Comparison of ENCODE assay signal across 14 mouse cellular contexts in the genomic region with DNA sequence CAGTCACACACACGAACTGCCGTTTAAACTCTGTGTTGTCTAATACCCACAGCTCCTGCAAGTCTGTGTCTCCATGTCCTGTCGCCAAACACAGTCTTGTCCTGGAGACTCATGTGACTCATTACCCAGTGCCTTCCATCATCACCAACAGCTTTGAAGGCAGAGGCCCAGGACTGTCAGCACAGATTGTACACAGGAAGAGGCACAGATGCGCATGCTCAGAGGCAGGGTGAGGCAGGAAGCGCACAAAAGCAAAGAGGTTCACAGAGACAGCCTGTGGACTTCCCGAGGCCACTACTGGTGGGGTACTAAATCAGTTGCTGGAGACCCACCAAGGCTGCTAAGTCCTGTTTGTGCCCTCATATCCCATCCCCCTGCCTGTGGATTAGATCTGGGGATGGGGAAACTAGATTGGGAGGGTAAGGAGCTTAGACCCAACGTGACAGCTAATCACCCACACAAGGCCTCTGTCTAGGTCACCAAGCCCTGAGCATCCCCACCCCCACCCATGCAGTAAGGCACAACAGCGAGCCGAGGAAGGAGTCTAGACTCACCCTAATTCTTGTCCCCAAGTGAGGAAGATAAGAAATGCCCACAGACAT. TPM values are rescaled to one million over a fixed set of nuclear protein-coding genes. Genes with fewer than 3 reads are reported as not detected.
A peak's percentile ranks its signal among the peaks of the same experiment; 100 is the strongest.
DNase-seq lines count a peak whose midpoint lies in the region; ATAC-seq lines count a peak whose summit lies in the region.
"Had no signal": no experiment of that assay in that cellular context is flagged by ENCODE, and none has a peak within 500 bp of the region (broad histone marks: within the 10 kb centered on the region; RNA-seq: fewer than 3 reads in every experiment).

No protein-coding gene starts in this region.

- no peak overlapping the region for H3K4me2 ChIP-seq in heart, embryonic 14.5 days (ENCODE audit: low read length)

- H3K9me3 ChIP-seq in heart, embryonic 14.5 days (ENCODE audit: control insufficient read depth, low read length): peaks cover 8% of the 10 kb centered on the region; the same call in 1 of the 2 replicates

- no peak overlapping the region for H3K27ac ChIP-seq in heart, embryonic 14.5 days (replicated peaks in 1 of 2; ENCODE audit: control insufficient read depth in 1 of 2, insufficient read depth in 1 of 2, low read depth in 2 of 2, low read length in 2 of 2)

- 0 out of 2 replicates have a peak, but pooled peaks have one; percentile 43 for ATAC-seq in heart, embryonic 14.5 days (ENCODE audit: insufficient number of reproducible peaks, insufficient read depth, low FRiP score, low read depth)
- no peak for ATAC-seq in inflammation-experienced regulatory T-cells, adult 6 months
- ATAC-seq: hindbrain, embryonic 16.5 days had no signal

- no peak overlapping the region for H3K9ac ChIP-seq in heart, embryonic 14.5 days (ENCODE audit: low read length)

- DNase-seq in adrenal gland, adult (ENCODE audit: inconsistent age in 2 of 2, low spot score in 1 of 2): peak; percentile 33 to 54
- DNase-seq in adrenal gland, adult 8-10 months: no peak
- peak; percentile 34 for DNase-seq in 3T3-L1 (ENCODE audit: low read depth, low spot score)
- DNase-seq in lung, postnatal 4 days: peak; percentile 45 to 73
- no peak for DNase-seq in cerebellum, adult 11 months
- no peak for DNase-seq in cerebellum, adult 9-10 months
- DNase-seq: cerebellum, postnatal 14 days had no signal

- H3K4me3 ChIP-seq in heart, embryonic 14.5 days (ENCODE audit: control insufficient read depth in 1 of 2, insufficient read depth in 1 of 2, low read depth in 1 of 2, low read length in 2 of 2): no peak overlapping the region

- H3K4me1 ChIP-seq in heart, embryonic 14.5 days (ENCODE audit: control insufficient read depth in 2 of 2, insufficient read depth in 2 of 2, low read length in 2 of 2): peaks cover 5% of the 10 kb centered on the region in 2 experiments; a peak in 3 of 4 replicates

- 38% methylated on average over 9 of the region's 9 CpGs for WGBS in heart, embryonic 14.5 days

- no peaks in the 10 kb centered on the region for H3K27me3 ChIP-seq in heart, embryonic 14.5 days (ENCODE audit: control insufficient read depth, insufficient read depth, low read length)

- H3K36me3 ChIP-seq in heart, embryonic 14.5 days (ENCODE audit: control insufficient read depth, insufficient read depth, low read length): no peaks in the 10 kb centered on the region

RNA-seq across cellular contexts. Expression of gene Slc6a9, which starts 20.6 kb away (rescaled TPM):
- 10 to 100 TPM; 15.7 to 23.6 (median 19.2) TPM for total RNA-seq in adrenal gland, adult 8-10 months (2022)
- 3.6 and 5.9 TPM in 2 replicates for polyA plus RNA-seq in heart, embryonic 14.5 days (2014; fragmentation: Nextera tagmentation; extraction: Ambion mirVana)
- not detected for polyA plus RNA-seq in inflammation-experienced regulatory T-cells, adult 6 months (2017; shearing (Covaris generic))

RNA-seq across cellular contexts. Expression of gene Klf17, which starts 48.2 kb away (rescaled TPM):
- not detected for total RNA-seq in adrenal gland, adult 8-10 months (2022)
- polyA plus RNA-seq in heart, embryonic 14.5 days (2014; fragmentation: Nextera tagmentation; extraction: Ambion mirVana): not detected in 2 replicates
- under 1 TPM in 1 of 3 experiments, not detected in 2; 0.15 TPM for polyA plus RNA-seq in inflammation-experienced regulatory T-cells, adult 6 months (2017; shearing (Covaris generic))
- total RNA-seq: megakaryocyte-erythroid progenitor cell, adult 5-6 weeks had no signal
- polyA plus RNA-seq: hindbrain, embryonic 16.5 days; limb, embryonic 14.5 days; neural tube, embryonic 14.5 days; spleen, adult 2 months had no signal

RNA-seq across cellular contexts. Expression of gene Ccdc24, which starts 58.7 kb away (rescaled TPM):
- total RNA-seq in adrenal gland, adult 8-10 months (2022): 1 to 10 TPM; 1.1 to 1.8 (median 1.5) TPM
- 0.49 and 0.70 TPM in 2 replicates for polyA plus RNA-seq in heart, embryonic 14.5 days (2014; fragmentation: Nextera tagmentation; extraction: Ambion mirVana)
- polyA plus RNA-seq in inflammation-experienced regulatory T-cells, adult 6 months (2017; shearing (Covaris generic)): not detected
- total RNA-seq: megakaryocyte-erythroid progenitor cell, adult 5-6 weeks had no signal

Comparison
In these comparisons a context has a peak if more than half of its experiments do, and no peak if none do; other contexts are left out.
1. DNase-seq: peak in adrenal gland, adult (2 of 2), 3T3-L1 (single experiment) and lung, postnatal 4 days (2 of 2); none in adrenal gland, adult 8-10 months (single experiment), cerebellum, adult 11 months (single experiment) and cerebellum, adult 9-10 months (single experiment).